Mouse (Mus musculus) ovary, adult 18-20 months (tissue): ENCODE measurements at regions not wholly inside any gene's neighbourhood (a gene's known extent, or its start where the extent isn't known, plus 50 kb on each side); places are given as distances from the start of the nearest gene placed in this dataset.

Experiments used
- DNase-seq: peaks from one replicate; pipeline ENCODE4 v3.0.0; 2022; ENCODE audit warnings: low spot score, mixed read lengths

- DNase-seq = no peak
These were observed 66.6 kb upstream of the BC052040 start for GRCm38 (mm10) chr2:115514831-115515428.

GRCm38 (mm10) chr2:115515470-115515869 is 66.0 kb upstream of the BC052040 start:
- DNase-seq = no peak

- DNase-seq = no peak
These were observed 64.7 kb upstream of the BC052040 start for GRCm38 (mm10) chr2:115516824-115517223.

GRCm38 (mm10) chr2:115519974-115520373 is 61.5 kb upstream of the BC052040 start:
- no peak for DNase-seq

- DNase-seq = no peak
These were observed 60.9 kb upstream of the BC052040 start for GRCm38 (mm10) chr2:115520413-115521139.

- DNase-seq = no peak
These were observed 51.6 kb upstream of the BC052040 start for GRCm38 (mm10) chr2:115529878-115530277.
